Mouse (Mus musculus) neural tube, embryonic 13.5 days (tissue): ENCODE measurements around the gene Arhgap27. TPM values are rescaled to one million over a fixed set of nuclear protein-coding genes. Genes with fewer than 3 reads are reported as not detected.
A peak's percentile ranks its signal among the peaks of the same experiment; 100 is the strongest.

Experiments
- ATAC-seq: fragments of 200-750 bp; cut with Nextera tagmentation; 2 replicates; pipeline ENCODE4 v1.8.0; 2017; ENCODE audit warnings: low read depth, mild to moderate bottlenecking, moderate TSS enrichment, moderate library complexity
- H3K27ac ChIP-seq: fragments of 300-500 bp; sonication (generic); replicated peaks from 2 replicates; pipeline ENCODE4 v1.5.1; 2015; ENCODE audit warnings: moderate library complexity, mild to moderate bottlenecking, inconsistent platforms
- H3K27me3 ChIP-seq: fragments of 300-500 bp; sonication (generic); 2 replicates; pipeline ENCODE4 v1.6.1; 2015; ENCODE audit warnings: mild to moderate bottlenecking, inconsistent platforms
- H3K36me3 ChIP-seq: fragments of 300-500 bp; sonication (generic); 2 replicates; pipeline ENCODE4 v1.6.1; 2015; ENCODE audit warnings: mild to moderate bottlenecking, inconsistent platforms
- H3K4me1 ChIP-seq: fragments of 300-500 bp; sonication (generic); replicated peaks from 2 replicates; pipeline ENCODE4 v1.6.1; 2015; ENCODE audit warnings: inconsistent platforms
- H3K4me2 ChIP-seq: fragments of 300-500 bp; sonication (generic); 2 replicates; pipeline ENCODE4 v1.6.1; 2015; ENCODE audit warnings: inconsistent platforms, mild to moderate bottlenecking, moderate library complexity
- H3K4me3 ChIP-seq: fragments of 300-500 bp; sonication (generic); 2 replicates; pipeline ENCODE4 v1.5.1; 2015; ENCODE audit warnings: mild to moderate bottlenecking, inconsistent platforms
- H3K9ac ChIP-seq: fragments of 300-500 bp; sonication (generic); 2 replicates; pipeline ENCODE4 v1.6.1; 2015; ENCODE audit warnings: moderate library complexity, mild to moderate bottlenecking, inconsistent platforms
- H3K9me3 ChIP-seq: fragments of 300-500 bp; sonication (generic); 2 replicates; pipeline ENCODE4 v1.6.1; 2016; ENCODE audit warnings: inconsistent platforms
- WGBS: fragments of 180-500 bp; shearing (Covaris S2); methylation state at CpG from one replicate; pipeline ENCODE4 v1.1.7; 2015; 5-methylcytosine and 5-hydroxymethylcytosine counted together
- polyA plus RNA-seq: library from polyadenylated mRNA; unstranded; fragments of >200 nt; fragmentation: Nextera tagmentation; extraction: Ambion mirVana; gene quantifications from 2 replicates; pipeline ENCODE4 v1.2.1, GENCODE M21; 2015

The Arhgap27 gene
- polyA plus RNA-seq, 1 experiment from 2014 or later = 4.4 TPM

DNA sequence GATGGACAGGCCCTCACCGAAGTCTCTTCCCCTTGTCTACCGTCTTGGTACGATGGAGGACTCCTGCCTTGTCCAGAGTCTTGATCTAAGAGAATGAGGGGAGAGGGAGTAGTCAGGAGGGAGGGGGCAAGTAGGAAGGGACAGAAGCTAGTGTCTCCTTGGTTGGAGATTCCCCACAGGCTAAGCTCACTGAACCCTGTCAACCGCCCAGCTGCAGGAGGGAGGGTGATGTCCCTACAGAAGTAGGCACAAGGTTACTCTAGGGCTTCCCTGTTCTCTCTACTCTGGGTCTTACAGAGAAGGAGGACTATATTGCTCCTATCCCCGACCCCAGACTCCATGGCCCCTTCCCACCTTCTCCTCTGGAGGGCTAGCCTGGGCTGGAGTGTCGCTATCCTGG is 24.8 kb downstream of the Arhgap27 start:
- Histone ChIP-seq H3K4me3 (no peak overlapping the region), H3K9ac (no peak overlapping the region), H3K4me2 (no peak overlapping the region), H3K4me1 (peaks cover 16% of the 10 kb centered on the region), H3K27me3 (peaks cover 25% of the 10 kb centered on the region), H3K27ac (no peak overlapping the region), H3K36me3 (no peaks in the 10 kb centered on the region), H3K9me3 (no peaks in the 10 kb centered on the region)
- 92% methylated on average over 6 of the region's 6 CpGs for WGBS
- ATAC-seq = no peak

DNA sequence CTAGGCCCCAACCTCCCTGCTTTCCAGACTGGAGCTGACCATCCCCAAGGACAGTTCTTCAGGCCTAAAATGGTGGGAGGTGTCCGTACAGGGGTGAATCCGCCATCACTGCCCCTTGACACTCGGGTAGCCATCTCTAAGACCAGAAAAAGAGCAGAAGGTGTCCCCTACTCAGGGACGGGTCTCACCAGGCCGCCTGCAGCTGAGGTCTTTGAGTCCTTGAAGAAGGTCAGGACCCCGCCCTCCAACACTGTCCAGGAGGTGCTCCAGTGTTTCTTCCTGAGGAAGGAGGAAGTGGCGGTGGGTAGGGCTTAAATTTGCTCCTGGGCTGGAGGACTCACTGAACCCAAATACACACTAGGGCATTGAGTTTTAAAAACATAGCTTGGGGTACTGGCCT is 25.4 kb downstream of the Arhgap27 start:
- H3K27me3 ChIP-seq = peaks cover 31% of the 10 kb centered on the region
- H3K9me3 ChIP-seq = no peaks in the 10 kb centered on the region
- peaks cover 22% of the 10 kb centered on the region for H3K4me1 ChIP-seq
- no peak overlapping the region for H3K4me3 ChIP-seq
- H3K36me3 ChIP-seq = no peaks in the 10 kb centered on the region
- H3K4me2 ChIP-seq = no peak overlapping the region
- 88% methylated on average over 7 of the region's 7 CpGs for WGBS
- ATAC-seq = no peak
- H3K27ac ChIP-seq = no peak overlapping the region
- no peak overlapping the region for H3K9ac ChIP-seq

DNA sequence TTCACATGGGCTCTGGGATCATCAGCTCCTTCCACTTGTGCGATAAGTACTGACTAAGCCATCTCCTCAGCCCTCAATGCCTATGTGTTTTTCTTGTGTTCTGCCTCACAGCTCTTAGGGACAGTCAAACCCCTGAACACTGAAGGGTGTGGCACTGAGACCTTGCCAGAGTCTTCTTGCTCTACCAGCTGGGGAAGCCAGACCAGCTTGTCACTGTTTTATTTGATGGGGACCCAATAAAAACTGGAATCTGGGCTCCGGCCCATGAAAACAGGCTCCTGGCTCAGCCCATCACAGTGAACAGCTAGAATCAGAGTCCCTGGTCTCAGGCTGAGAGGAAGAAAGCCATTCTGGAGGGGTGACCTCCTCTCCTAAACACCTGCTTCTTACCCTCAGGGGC is 26.3 kb downstream of the Arhgap27 start:
- Histone ChIP-seq H3K27me3 (peaks cover 39% of the 10 kb centered on the region), H3K4me1 (peaks cover 31% of the 10 kb centered on the region), H3K4me2 (no peak overlapping the region), H3K4me3 (no peak overlapping the region), H3K9me3 (no peaks in the 10 kb centered on the region), H3K9ac (no peak overlapping the region), H3K27ac (no peak overlapping the region), H3K36me3 (no peaks in the 10 kb centered on the region)
- ATAC-seq = no peak
- WGBS = 88% methylated on average over 2 of the region's 2 CpGs

- Histone ChIP-seq H3K27ac (no peak overlapping the region), H3K9ac (no peak overlapping the region), H3K4me3 (no peak overlapping the region), H3K4me2 (no peak overlapping the region), H3K27me3 (peaks cover 49% of the 10 kb centered on the region), H3K9me3 (no peaks in the 10 kb centered on the region), H3K36me3 (no peaks in the 10 kb centered on the region), H3K4me1 (peaks cover 36% of the 10 kb centered on the region)
- WGBS = 83% methylated on average over 5 of the region's 5 CpGs
- no peak for ATAC-seq
These were observed 27.9 kb downstream of the Arhgap27 start for GRCm38 (mm10) chr11:103335561-103335960.

DNA sequence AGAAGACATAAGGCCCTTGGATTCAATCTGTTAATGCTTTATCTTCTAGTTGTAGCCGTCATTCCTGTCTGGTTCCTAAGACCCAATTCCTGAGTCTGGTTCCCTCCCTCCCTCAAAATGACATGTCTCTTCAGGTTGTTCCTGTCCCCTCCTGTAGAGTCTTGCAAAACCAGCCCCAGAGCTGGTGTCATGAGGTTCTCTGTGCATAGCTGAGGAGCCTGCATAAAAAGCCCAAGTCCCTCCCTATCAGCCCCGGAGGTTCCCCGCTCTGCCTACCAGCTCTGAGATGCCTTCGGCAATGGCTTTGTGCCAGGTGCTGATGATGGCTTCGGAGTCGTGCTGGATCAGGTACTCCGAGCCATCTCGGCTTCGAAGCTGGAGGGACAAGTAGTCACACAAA is 28.6 kb downstream of the Arhgap27 start:
- ATAC-seq = no peak
- 84% methylated on average over 9 of the region's 9 CpGs for WGBS

DNA sequence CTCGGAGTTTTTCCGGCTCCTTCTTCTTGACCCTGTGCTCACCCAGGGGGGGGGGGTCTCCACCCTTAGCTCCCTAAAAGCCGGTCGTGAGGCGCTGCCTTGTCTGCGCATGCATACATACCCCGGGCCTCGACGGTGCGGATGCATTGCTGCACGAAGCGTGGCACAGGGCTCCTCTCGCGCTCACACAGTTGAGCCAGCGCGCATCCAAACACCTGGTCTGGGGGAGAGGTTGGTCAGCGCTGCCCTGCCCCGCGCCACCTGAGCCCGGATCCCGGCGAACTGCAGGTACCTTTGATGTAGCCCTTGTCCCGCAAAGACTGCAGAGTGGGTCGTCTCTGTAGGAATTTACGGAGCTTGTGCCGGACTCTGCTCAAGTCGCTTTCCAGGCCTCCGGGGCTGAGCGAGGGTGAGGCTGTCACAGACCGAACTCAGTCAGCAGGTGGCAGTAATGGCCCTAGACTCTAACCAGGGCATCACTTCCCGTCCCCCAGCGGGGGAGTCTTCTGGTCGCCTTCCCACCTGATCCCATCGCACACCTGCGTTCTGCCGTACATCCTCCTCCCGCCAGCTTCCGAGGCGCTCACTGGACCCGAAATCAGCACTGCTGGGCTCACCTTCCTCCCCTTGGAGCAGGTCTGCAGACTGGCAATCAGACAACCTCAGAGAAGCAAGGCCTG is 29.6 kb downstream of the Arhgap27 start:
- H3K27me3 ChIP-seq = peaks cover 44% of the 10 kb centered on the region
- no peaks in the 10 kb centered on the region for H3K36me3 ChIP-seq
- peak overlapping the region; percentile 47 for H3K9ac ChIP-seq
- ATAC-seq = 0 out of 2 replicates have a peak, but pooled peaks have one; percentile 9
- 18% methylated on average over 40 of the region's 40 CpGs for WGBS
- peaks cover 26% of the 10 kb centered on the region for H3K4me1 ChIP-seq
- H3K4me3 ChIP-seq = peak overlapping the region; percentile 33; the same call in 1 of the 2 replicates
- peak overlapping the region; percentile 58 for H3K4me2 ChIP-seq
- no peaks in the 10 kb centered on the region for H3K9me3 ChIP-seq
- no peak overlapping the region for H3K27ac ChIP-seq

More for the DNA sequence above, 28.6 kb downstream of the Arhgap27 start:
- no peak overlapping the region for H3K27ac ChIP-seq
- peaks cover 31% of the 10 kb centered on the region for H3K4me1 ChIP-seq
- no peak overlapping the region for H3K4me3 ChIP-seq
- H3K9ac ChIP-seq = no peak overlapping the region
- H3K4me2 ChIP-seq = no peak overlapping the region
- H3K27me3 ChIP-seq = peaks cover 49% of the 10 kb centered on the region
- no peaks in the 10 kb centered on the region for H3K36me3 ChIP-seq
- H3K9me3 ChIP-seq = no peaks in the 10 kb centered on the region

- peaks cover 26% of the 10 kb centered on the region for H3K4me1 ChIP-seq
- 24% methylated on average over 34 of the region's 34 CpGs for WGBS
- no peaks in the 10 kb centered on the region for H3K9me3 ChIP-seq
- H3K4me2 ChIP-seq = peak overlapping the region; percentile 58
- H3K36me3 ChIP-seq = no peaks in the 10 kb centered on the region
- no peak overlapping the region for H3K27ac ChIP-seq
- peak; percentile 56 for ATAC-seq
- peak overlapping the region; percentile 33 for H3K4me3 ChIP-seq
- H3K27me3 ChIP-seq = peaks cover 44% of the 10 kb centered on the region
- H3K9ac ChIP-seq = peak overlapping the region; percentile 55
These were observed 30.4 kb downstream of the Arhgap27 start for GRCm38 (mm10) chr11:103332890-103333651.

GRCm38 (mm10) chr11:103332186-103332889 is 31.2 kb downstream of the Arhgap27 start:
- peak overlapping the region; percentile 33 for H3K4me3 ChIP-seq
- H3K9me3 ChIP-seq = no peaks in the 10 kb centered on the region
- no peak overlapping the region for H3K27ac ChIP-seq
- H3K4me2 ChIP-seq = peak overlapping the region; percentile 58
- peaks cover 44% of the 10 kb centered on the region for H3K27me3 ChIP-seq
- H3K36me3 ChIP-seq = no peaks in the 10 kb centered on the region
- peak; percentile 70 for ATAC-seq
- H3K9ac ChIP-seq = peak overlapping the region; percentile 55
- peaks cover 26% of the 10 kb centered on the region for H3K4me1 ChIP-seq
- WGBS = 25% methylated on average over 18 of the region's 18 CpGs

GRCm38 (mm10) chr11:103331502-103332185 is 31.8 kb downstream of the Arhgap27 start:
- H3K27me3 ChIP-seq = peaks cover 44% of the 10 kb centered on the region
- no peak overlapping the region for H3K4me3 ChIP-seq
- no peaks in the 10 kb centered on the region for H3K9me3 ChIP-seq
- H3K4me2 ChIP-seq = no peak overlapping the region
- H3K9ac ChIP-seq = no peak overlapping the region
- H3K4me1 ChIP-seq = peaks cover 26% of the 10 kb centered on the region
- H3K36me3 ChIP-seq = no peaks in the 10 kb centered on the region
- no peak overlapping the region for H3K27ac ChIP-seq
- WGBS = 91% methylated on average over 10 of the region's 10 CpGs
- no peak for ATAC-seq

DNA sequence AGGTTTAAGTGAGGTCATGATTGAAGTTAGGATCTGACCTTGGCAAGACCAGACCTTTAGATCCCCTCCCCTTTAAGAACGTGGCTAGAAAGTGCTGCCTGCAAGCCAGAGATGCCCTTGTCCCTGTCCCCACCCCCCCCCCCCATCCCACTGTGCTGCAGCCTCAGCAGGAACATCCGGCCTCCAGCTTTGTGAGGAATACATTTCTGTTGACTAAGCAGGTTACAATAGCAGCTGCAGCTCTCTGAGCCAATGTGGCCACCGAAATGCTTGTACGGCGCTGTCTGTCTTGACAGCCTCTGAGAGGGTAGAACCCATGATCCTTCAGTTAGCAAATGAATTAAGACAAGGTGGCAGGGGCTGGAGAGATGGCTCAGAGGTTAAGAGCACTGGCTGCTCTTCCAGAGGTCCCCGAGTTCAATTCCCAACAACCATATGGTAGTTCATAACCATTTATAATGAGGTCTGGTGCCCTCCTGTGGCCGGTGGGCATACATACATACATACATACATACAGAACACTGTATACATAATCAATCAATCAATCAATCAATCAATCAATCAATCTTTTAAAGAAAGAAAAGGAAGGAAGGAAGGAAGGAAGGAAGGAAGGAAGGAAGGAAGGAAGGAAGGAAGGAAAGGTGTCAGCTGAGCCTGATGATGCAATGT is 32.7 kb downstream of the Arhgap27 start:
- H3K9ac ChIP-seq = no peak overlapping the region
- no peak overlapping the region for H3K27ac ChIP-seq
- H3K4me2 ChIP-seq = no peak overlapping the region
- peaks cover 26% of the 10 kb centered on the region for H3K4me1 ChIP-seq
- peaks cover 39% of the 10 kb centered on the region for H3K27me3 ChIP-seq
- 72% methylated on average over 7 of the region's 7 CpGs for WGBS
- H3K9me3 ChIP-seq = no peaks in the 10 kb centered on the region
- no peaks in the 10 kb centered on the region for H3K36me3 ChIP-seq
- H3K4me3 ChIP-seq = no peak overlapping the region
- ATAC-seq = no peak

DNA sequence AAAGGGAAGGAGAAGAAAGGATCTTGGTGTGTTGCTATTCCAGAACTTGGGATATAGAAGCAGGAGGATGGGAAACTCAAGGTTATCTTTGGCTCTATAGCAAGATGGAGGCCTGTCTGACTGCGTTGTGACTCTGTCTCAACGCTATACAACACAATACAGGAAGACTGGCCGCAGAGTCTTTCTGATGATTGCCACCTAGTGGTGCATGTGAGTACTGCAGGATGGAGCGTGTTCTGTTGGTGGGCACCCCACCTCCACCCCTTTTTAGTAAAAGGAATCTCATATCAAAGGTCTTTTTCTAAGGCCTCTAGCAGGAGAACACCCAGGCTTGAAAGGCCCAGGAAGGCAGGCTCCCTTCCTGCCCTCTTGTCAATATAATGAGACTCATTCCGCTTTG is 36.5 kb downstream of the Arhgap27 start:
- Histone ChIP-seq H3K4me3 (no peak overlapping the region), H3K27ac (no peak overlapping the region), H3K9ac (no peak overlapping the region), H3K4me2 (no peak overlapping the region), H3K4me1 (0 out of 2 replicates have a peak, but pooled peaks cover 2% of the 10 kb centered on the region), H3K36me3 (no peaks in the 10 kb centered on the region), H3K9me3 (no peaks in the 10 kb centered on the region), H3K27me3 (peaks cover 13% of the 10 kb centered on the region)
- WGBS = 13% methylated on average over 5 of the region's 5 CpGs
- no peak for ATAC-seq
